Mouse (Mus musculus) left cerebral cortex, adult 2 months (tissue): ENCODE data around the gene Cpeb2. TPM values are rescaled to one million over a fixed set of nuclear protein-coding genes. Genes with fewer than 3 reads are reported as not detected.

Source experiments
- DNase-seq, 2 experiments: peaks; one replicate each; pipeline ENCODE4 v3.0.0; 2021 to 2022; ENCODE audit warnings: low spot score in 2 of 2, mixed read lengths in 1 of 2; ENCODE audit errors: extremely low spot score in 1 of 2
- H3K27ac ChIP-seq: fragments of 200-600 bp; 2 replicates; pipeline ENCODE4 v1.8.1; 2022
- H3K4me3 ChIP-seq: fragments of 200-600 bp; 2 replicates; pipeline ENCODE4 v1.8.1; 2022
- CTCF ChIP-seq: fragments of 200-600 bp; IDR thresholded peaks from 2 replicates; pipeline ENCODE4 v1.8.1; 2022; ENCODE audit warnings: antibody characterized with exemption, mild to moderate bottlenecking, moderate library complexity
- intact Hi-C: fragments of 180-260 bp; cut with DNase I; formaldehyde crosslinking; loops from one replicate; pipeline ENCODE4 v1.15.1; 2025
- total RNA-seq, 2 experiments: library from RNA; stranded (reverse); gene quantifications; 2 replicates each; pipeline ENCODE4 v1.2.3; 2021

Gene Cpeb2
- total RNA-seq, 2 experiments from 2014 or later = 59.2 to 66.1 TPM

- intact Hi-C loops = no loop called here
These were observed 60.2 kb downstream of the Cpeb2 start for GRCm38 (mm10) chr5:43293136-43293535.

GRCm38 (mm10) chr5:43297459-43297858, 64.5 kb downstream of the Cpeb2 start:
- no peak overlapping the region for H3K4me3 ChIP-seq
- TF ChIP-seq CTCF = no peak
- no peak for DNase-seq
- intact Hi-C loops = no loop called here
- H3K27ac ChIP-seq = no peak overlapping the region

More at GRCm38 (mm10) chr5:43293136-43293535, 60.2 kb downstream of the Cpeb2 start:
- no peak for DNase-seq
- H3K27ac ChIP-seq = no peak overlapping the region
- no peak overlapping the region for H3K4me3 ChIP-seq
- no peak for TF ChIP-seq CTCF

GRCm38 (mm10) chr5:43298975-43299374, 66.0 kb downstream of the Cpeb2 start:
- Histone ChIP-seq H3K4me3 (no peak overlapping the region), H3K27ac (no peak overlapping the region)
- TF ChIP-seq CTCF = no peak
- intact Hi-C loops = no loop called here
- no peak for DNase-seq

- DNase-seq = no peak
- no peak for TF ChIP-seq CTCF
- Histone ChIP-seq H3K4me3 (no peak overlapping the region), H3K27ac (no peak overlapping the region)
- intact Hi-C loops = no loop called here
These were observed 67.1 kb downstream of the Cpeb2 start for GRCm38 (mm10) chr5:43300076-43300475.

GRCm38 (mm10) chr5:43300979-43301378, 68.0 kb downstream of the Cpeb2 start:
- TF ChIP-seq CTCF = no peak
- intact Hi-C loops = no loop called here
- no peak for DNase-seq
- no peak overlapping the region for H3K4me3 ChIP-seq
- H3K27ac ChIP-seq = no peak overlapping the region

GRCm38 (mm10) chr5:43303504-43303903, 70.5 kb downstream of the Cpeb2 start:
- Histone ChIP-seq H3K27ac (no peak overlapping the region), H3K4me3 (no peak overlapping the region)
- no peak for DNase-seq
- intact Hi-C loops = no loop called here
- TF ChIP-seq CTCF = no peak

- no peak overlapping the region for H3K4me3 ChIP-seq
- no peak for TF ChIP-seq CTCF
- no peak overlapping the region for H3K27ac ChIP-seq
- DNase-seq = no peak
- intact Hi-C loops = no loop called here
These were observed 72.5 kb downstream of the Cpeb2 start for GRCm38 (mm10) chr5:43305449-43305848.

GRCm38 (mm10) chr5:43309961-43310360, 77.0 kb downstream of the Cpeb2 start:
- Histone ChIP-seq H3K27ac (no peak overlapping the region), H3K4me3 (no peak overlapping the region)
- no peak for DNase-seq
- intact Hi-C loops = no loop called here
- TF ChIP-seq CTCF = no peak

GRCm38 (mm10) chr5:43324311-43324862, 91.4 kb downstream of the Cpeb2 start:
- Histone ChIP-seq H3K27ac (no peak overlapping the region), H3K4me3 (no peak overlapping the region)
- no peak for TF ChIP-seq CTCF
- intact Hi-C loops = no loop called here
- no peak for DNase-seq

GRCm38 (mm10) chr5:43325561-43325960, 92.6 kb downstream of the Cpeb2 start:
- intact Hi-C loops = no loop called here
- Histone ChIP-seq H3K4me3 (no peak overlapping the region), H3K27ac (no peak overlapping the region)
- TF ChIP-seq CTCF = no peak
- no peak for DNase-seq

- no peak for TF ChIP-seq CTCF
- H3K4me3 ChIP-seq = no peak overlapping the region
- DNase-seq = peak in 1 of 2 experiments; percentile 29
- intact Hi-C loops = loop anchor here (2.0 kb wide), 1 partner anchor 26 kb away; no protein-coding TSS in a partner anchor
- no peak overlapping the region; the same call in 1 of the 2 replicates for H3K27ac ChIP-seq
These were observed 95.6 kb downstream of the Cpeb2 start for GRCm38 (mm10) chr5:43328579-43328978.

- intact Hi-C loops = no loop called here
- no peak for TF ChIP-seq CTCF
These were observed 97.3 kb downstream of the Cpeb2 start for GRCm38 (mm10) chr5:43330260-43330659.

GRCm38 (mm10) chr5:43334469-43334868, 101.5 kb downstream of the Cpeb2 start:
- TF ChIP-seq CTCF = no peak
- intact Hi-C loops = no loop called here
- no peak for DNase-seq
- no peak overlapping the region for H3K4me3 ChIP-seq
- no peak overlapping the region for H3K27ac ChIP-seq

More at GRCm38 (mm10) chr5:43330260-43330659, 97.3 kb downstream of the Cpeb2 start:
- Histone ChIP-seq H3K4me3 (no peak overlapping the region), H3K27ac (no peak overlapping the region)
- DNase-seq = no peak
